Mouse (Mus musculus): ENCODE measurements around the gene Pde7b. TPM values are rescaled to one million over a fixed set of nuclear protein-coding genes. Genes with fewer than 3 reads are reported as not detected.

Gene Pde7b
- polyA plus RNA-seq, 1 experiment from 2014 or later: 2.3 TPM

DNA sequence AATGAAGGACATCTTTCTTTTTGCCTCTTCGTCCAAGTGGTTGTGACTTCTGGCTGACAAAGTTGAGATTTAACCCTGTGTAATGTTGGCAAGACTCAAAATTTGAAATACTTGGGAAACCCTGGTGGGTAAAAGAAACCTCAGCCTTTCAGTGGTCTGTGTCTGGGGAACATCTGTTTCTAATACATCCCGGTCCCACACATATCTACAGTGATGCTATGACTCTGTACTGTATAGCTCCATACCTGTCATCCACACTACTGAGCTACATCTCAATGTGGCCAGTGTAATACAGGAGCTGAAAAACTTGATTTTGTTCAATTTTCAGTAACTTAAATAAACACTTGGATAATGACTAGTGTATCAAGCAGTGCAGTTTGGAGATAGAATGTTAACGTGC lies 216.4 kb downstream of the Pde7b start:
- Histone ChIP-seq H3K9ac (ENCODE audit: low read depth, low read length) (no peak overlapping the region), H3K4me2 (ENCODE audit: low read length) (no peak overlapping the region), H3K27ac (ENCODE audit: low read length) (no peak overlapping the region), H3K36me3 (ENCODE audit: control insufficient read depth, insufficient read depth, low read length) (no peaks in the 10 kb centered on the region), H3K4me1 (ENCODE audit: control insufficient read depth, insufficient read depth, low read length) (no peaks in the 10 kb centered on the region), H3K27me3 (ENCODE audit: control insufficient read depth, insufficient read depth, low read depth, low read length) (no peaks in the 10 kb centered on the region), H3K9me3 (replicated peaks; ENCODE audit: control insufficient read depth, low read length, poor library complexity, severe bottlenecking) (no peaks in the 10 kb centered on the region), H3K4me3 (ENCODE audit: low read depth, low read length) (no peak overlapping the region)
- no peak for ATAC-seq
- WGBS: 92% methylated on average over 3 of the region's 3 CpGs

DNA sequence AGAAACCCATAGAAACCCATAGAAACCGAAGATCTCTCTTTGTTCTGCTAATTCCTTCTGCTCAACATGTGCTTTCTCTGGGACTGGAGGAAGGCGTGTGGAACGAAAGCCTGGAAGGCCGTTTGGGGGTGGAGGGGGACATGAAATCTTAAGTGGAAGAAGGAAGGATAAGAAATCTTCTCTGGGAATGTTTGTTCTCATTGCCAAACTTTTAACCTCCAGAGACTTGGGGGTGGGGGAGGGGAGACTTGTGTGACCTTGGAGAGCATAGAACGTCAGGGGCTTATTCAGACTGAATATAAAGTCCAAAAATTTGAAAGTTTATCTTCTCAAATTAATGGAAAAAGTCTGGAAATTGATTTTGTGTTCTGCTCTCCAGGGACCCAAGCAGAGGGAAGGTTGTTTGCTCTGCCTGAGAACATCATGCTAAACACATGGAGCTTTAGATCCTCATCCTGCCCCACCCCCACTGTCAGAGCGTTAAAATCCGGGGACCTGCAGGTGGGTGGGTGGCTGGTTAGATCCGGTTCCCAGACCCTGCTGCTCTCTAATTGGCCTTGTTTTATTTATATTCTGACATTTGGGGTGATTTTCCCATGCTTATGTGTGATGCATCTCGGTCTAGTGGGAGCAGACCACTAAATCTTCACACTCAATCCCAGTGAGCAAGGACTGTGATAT lies 217.0 kb downstream of the Pde7b start:
- Histone ChIP-seq H3K4me3 (ENCODE audit: low read depth, low read length) (no peak overlapping the region), H3K4me2 (ENCODE audit: low read length) (no peak overlapping the region), H3K9ac (ENCODE audit: low read depth, low read length) (no peak overlapping the region), H3K36me3 (ENCODE audit: control insufficient read depth, insufficient read depth, low read length) (no peaks in the 10 kb centered on the region), H3K27ac (ENCODE audit: low read length) (no peak overlapping the region), H3K4me1 (ENCODE audit: control insufficient read depth, insufficient read depth, low read length) (no peaks in the 10 kb centered on the region), H3K27me3 (ENCODE audit: control insufficient read depth, insufficient read depth, low read depth, low read length) (no peaks in the 10 kb centered on the region), H3K9me3 (replicated peaks; ENCODE audit: control insufficient read depth, low read length, poor library complexity, severe bottlenecking) (no peaks in the 10 kb centered on the region)
- 78% methylated on average over 9 of the region's 9 CpGs for WGBS
- no peak for ATAC-seq

DNA sequence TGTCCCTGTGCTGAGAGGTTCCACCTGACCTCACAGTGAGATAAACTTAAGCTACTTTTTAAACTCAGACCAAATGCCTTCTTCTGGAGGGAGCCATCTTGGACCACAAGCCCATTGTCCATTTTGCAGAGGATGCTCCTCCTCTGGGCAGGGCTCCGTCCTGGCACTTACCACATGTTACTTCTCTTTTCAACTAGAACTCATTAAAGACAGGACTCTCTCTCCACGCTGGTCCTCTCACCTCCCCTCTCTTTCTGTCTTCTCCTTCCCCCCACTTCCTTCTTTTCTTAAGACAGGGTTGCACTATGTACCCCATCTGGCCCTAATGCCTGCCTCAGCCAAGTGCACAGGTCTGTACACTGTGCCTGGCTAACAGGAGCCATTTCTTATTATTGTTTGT lies 217.8 kb downstream of the Pde7b start:
- H3K36me3 ChIP-seq (ENCODE audit: control insufficient read depth, insufficient read depth, low read length): no peaks in the 10 kb centered on the region
- 86% methylated on average over 2 of the region's 2 CpGs for WGBS
- H3K9me3 ChIP-seq (replicated peaks; ENCODE audit: control insufficient read depth, low read length, poor library complexity, severe bottlenecking): no peaks in the 10 kb centered on the region
- no peaks in the 10 kb centered on the region for H3K4me1 ChIP-seq (ENCODE audit: control insufficient read depth, insufficient read depth, low read length)
- ATAC-seq: no peak
- no peak overlapping the region for H3K9ac ChIP-seq (ENCODE audit: low read depth, low read length)
- H3K27me3 ChIP-seq (ENCODE audit: control insufficient read depth, insufficient read depth, low read depth, low read length): no peaks in the 10 kb centered on the region
- no peak overlapping the region for H3K4me3 ChIP-seq (ENCODE audit: low read depth, low read length)
- no peak overlapping the region for H3K27ac ChIP-seq (ENCODE audit: low read length)
- H3K4me2 ChIP-seq (ENCODE audit: low read length): no peak overlapping the region

DNA sequence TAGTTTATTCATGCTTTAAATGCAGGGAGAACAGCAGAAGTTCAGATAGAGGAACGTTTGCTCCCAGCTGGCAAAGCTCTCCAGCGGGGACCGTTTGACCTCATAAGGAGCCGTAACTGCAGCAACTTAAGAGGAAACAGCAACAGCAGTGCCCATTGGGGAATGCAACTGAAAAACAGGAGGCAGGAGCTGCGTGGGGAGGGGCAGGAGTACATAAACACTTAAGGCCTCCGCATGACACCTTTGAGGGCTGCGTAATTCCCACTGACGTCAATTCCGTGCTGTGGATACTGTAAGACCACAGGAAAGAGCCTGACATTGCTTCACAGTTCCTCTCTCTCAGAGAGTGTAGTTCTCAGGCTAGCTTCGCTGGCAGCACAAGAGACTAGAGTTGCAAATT lies 219.4 kb downstream of the Pde7b start:
- no peak overlapping the region for H3K4me2 ChIP-seq (ENCODE audit: low read length)
- H3K4me3 ChIP-seq (ENCODE audit: low read depth, low read length): no peak overlapping the region
- H3K9ac ChIP-seq (ENCODE audit: low read depth, low read length): no peak overlapping the region
- H3K27ac ChIP-seq (ENCODE audit: low read length): no peak overlapping the region
- H3K9me3 ChIP-seq (replicated peaks; ENCODE audit: control insufficient read depth, low read length, poor library complexity, severe bottlenecking): no peaks in the 10 kb centered on the region
- H3K27me3 ChIP-seq (ENCODE audit: control insufficient read depth, insufficient read depth, low read depth, low read length): no peaks in the 10 kb centered on the region
- H3K4me1 ChIP-seq (ENCODE audit: control insufficient read depth, insufficient read depth, low read length): no peaks in the 10 kb centered on the region
- ATAC-seq: no peak
- no peaks in the 10 kb centered on the region for H3K36me3 ChIP-seq (ENCODE audit: control insufficient read depth, insufficient read depth, low read length)
- WGBS: 78% methylated on average over 10 of the region's 10 CpGs

DNA sequence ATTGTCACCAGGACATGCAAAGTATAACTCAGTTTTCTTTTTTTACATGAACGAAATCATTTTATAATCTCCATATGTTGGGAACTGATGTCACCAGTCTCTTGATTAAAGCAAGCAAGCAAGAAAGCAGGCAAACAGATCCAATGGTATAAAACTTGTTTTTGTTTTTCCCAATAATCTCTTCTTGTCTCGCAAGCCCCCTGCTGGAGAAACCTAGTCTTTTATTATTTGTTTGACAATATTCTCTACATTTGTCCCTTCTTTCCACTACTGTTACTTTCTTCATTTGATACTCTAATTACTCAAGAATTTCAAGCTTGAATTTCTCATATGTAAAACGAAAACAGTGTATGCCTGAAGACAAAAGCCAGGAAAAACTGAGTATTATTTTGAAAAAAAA lies 220.1 kb downstream of the Pde7b start:
- no peak overlapping the region for H3K4me3 ChIP-seq (ENCODE audit: low read depth, low read length)
- H3K27me3 ChIP-seq (ENCODE audit: control insufficient read depth, insufficient read depth, low read depth, low read length): no peaks in the 10 kb centered on the region
- ATAC-seq: no peak
- H3K9ac ChIP-seq (ENCODE audit: low read depth, low read length): no peak overlapping the region
- H3K4me1 ChIP-seq (ENCODE audit: control insufficient read depth, insufficient read depth, low read length): no peaks in the 10 kb centered on the region
- H3K9me3 ChIP-seq (replicated peaks; ENCODE audit: control insufficient read depth, low read length, poor library complexity, severe bottlenecking): no peaks in the 10 kb centered on the region
- H3K36me3 ChIP-seq (ENCODE audit: control insufficient read depth, insufficient read depth, low read length): no peaks in the 10 kb centered on the region
- H3K4me2 ChIP-seq (ENCODE audit: low read length): no peak overlapping the region
- H3K27ac ChIP-seq (ENCODE audit: low read length): no peak overlapping the region
- 88% methylated on average over 3 of the region's 3 CpGs for WGBS

DNA sequence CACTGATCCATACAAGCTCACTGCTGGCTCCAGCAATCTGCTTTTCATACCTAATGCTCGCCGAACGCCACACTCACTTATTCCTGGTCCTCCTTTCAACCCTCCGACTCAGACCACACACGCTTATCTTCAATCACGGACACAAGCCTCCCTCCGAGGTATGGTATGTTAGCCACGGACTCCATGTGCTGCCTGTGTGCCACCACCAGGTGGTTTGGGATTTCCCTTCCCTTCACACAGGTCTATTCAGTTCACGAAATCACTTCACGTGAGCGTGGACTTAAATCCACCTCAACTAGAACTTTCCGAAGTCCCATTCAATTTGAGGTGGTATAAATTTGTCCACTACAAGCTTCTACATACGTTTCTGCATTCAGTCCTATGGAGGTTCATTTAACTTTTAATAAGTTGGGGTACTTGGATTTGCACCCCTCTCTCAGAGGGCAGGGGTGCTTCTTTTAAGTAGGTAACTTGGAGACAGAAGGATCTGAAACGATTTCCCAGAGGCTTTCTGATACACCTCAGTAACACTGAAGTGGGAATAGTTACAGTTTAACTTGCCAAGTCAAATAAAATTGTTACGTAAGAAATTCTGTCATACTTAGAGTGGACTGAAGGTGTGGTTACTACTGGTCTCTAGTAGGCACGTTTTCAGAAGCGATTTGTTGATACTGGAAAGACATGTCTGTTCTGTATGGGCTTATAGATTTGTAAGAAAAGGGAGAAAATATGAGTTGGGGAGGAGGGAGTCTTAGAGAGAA lies 221.4 kb downstream of the Pde7b start:
- no peak for ATAC-seq
- Histone ChIP-seq H3K4me3 (ENCODE audit: low read depth, low read length) (no peak overlapping the region), H3K4me1 (ENCODE audit: control insufficient read depth, insufficient read depth, low read length) (no peaks in the 10 kb centered on the region), H3K9ac (ENCODE audit: low read depth, low read length) (no peak overlapping the region), H3K36me3 (ENCODE audit: control insufficient read depth, insufficient read depth, low read length) (no peaks in the 10 kb centered on the region), H3K27me3 (ENCODE audit: control insufficient read depth, insufficient read depth, low read depth, low read length) (no peaks in the 10 kb centered on the region), H3K9me3 (replicated peaks; ENCODE audit: control insufficient read depth, low read length, poor library complexity, severe bottlenecking) (no peaks in the 10 kb centered on the region), H3K4me2 (ENCODE audit: low read length) (no peak overlapping the region), H3K27ac (ENCODE audit: low read length) (no peak overlapping the region)
- 95% methylated on average over 17 of the region's 17 CpGs for WGBS

DNA sequence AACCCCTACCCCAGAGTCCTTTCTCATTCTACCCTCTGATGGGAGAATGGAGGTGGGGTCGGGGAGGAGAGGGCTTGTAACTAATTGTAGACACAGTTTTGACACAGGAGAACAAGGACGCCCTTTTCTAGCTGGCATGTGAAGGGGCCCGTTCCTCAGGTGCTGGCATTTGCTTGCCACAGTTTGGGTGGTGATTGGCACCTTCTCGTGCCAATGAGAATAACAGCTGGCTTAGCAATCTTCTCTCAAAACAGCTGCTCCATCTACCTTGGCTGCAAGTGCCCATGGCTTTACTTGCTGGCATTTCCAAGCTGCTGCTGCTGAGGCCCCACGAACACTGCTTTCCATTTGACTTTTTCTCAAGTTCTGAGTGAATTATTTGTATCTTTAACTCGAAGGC lies 223.7 kb downstream of the Pde7b start:
- Histone ChIP-seq H3K9ac (ENCODE audit: low read depth, low read length) (no peak overlapping the region), H3K27ac (ENCODE audit: low read length) (no peak overlapping the region), H3K4me3 (ENCODE audit: low read depth, low read length) (no peak overlapping the region), H3K9me3 (replicated peaks; ENCODE audit: control insufficient read depth, low read length, poor library complexity, severe bottlenecking) (no peaks in the 10 kb centered on the region), H3K4me1 (ENCODE audit: control insufficient read depth, insufficient read depth, low read length) (no peaks in the 10 kb centered on the region), H3K27me3 (ENCODE audit: control insufficient read depth, insufficient read depth, low read depth, low read length) (no peaks in the 10 kb centered on the region), H3K36me3 (ENCODE audit: control insufficient read depth, insufficient read depth, low read length) (no peaks in the 10 kb centered on the region), H3K4me2 (ENCODE audit: low read length) (no peak overlapping the region)
- ATAC-seq: no peak
- 87% methylated on average over 6 of the region's 6 CpGs for WGBS

DNA sequence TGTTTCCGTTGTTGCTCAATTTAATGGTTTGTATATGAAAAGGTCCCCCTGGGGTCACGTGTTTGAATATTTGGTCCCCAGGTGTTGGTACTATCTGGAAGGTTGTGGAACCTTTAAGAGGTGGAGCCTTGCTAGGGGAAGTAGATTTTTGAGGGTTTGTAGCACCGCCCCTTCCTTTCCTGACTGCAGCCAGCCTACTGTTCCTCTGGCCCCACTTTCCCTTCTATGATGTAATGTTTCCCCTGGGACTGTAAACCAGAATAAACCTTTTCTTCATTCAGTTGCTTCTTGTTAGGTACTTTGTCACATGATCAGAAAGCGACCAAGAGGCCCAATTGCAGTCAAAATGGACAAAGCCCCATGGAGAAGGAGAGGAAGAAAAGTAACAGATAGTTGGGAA lies 229.8 kb downstream of the Pde7b start:
- Histone ChIP-seq H3K36me3 (ENCODE audit: control insufficient read depth, insufficient read depth, low read length) (no peaks in the 10 kb centered on the region), H3K9ac (ENCODE audit: low read depth, low read length) (no peak overlapping the region), H3K4me3 (ENCODE audit: low read depth, low read length) (no peak overlapping the region), H3K9me3 (replicated peaks; ENCODE audit: control insufficient read depth, low read length, poor library complexity, severe bottlenecking) (no peaks in the 10 kb centered on the region), H3K4me2 (ENCODE audit: low read length) (no peak overlapping the region), H3K4me1 (ENCODE audit: control insufficient read depth, insufficient read depth, low read length) (peaks cover 5% of the 10 kb centered on the region), H3K27ac (ENCODE audit: low read length) (no peak overlapping the region), H3K27me3 (ENCODE audit: control insufficient read depth, insufficient read depth, low read depth, low read length) (no peaks in the 10 kb centered on the region)
- ATAC-seq: no peak
- 92% methylated on average over 4 of the region's 4 CpGs for WGBS

DNA sequence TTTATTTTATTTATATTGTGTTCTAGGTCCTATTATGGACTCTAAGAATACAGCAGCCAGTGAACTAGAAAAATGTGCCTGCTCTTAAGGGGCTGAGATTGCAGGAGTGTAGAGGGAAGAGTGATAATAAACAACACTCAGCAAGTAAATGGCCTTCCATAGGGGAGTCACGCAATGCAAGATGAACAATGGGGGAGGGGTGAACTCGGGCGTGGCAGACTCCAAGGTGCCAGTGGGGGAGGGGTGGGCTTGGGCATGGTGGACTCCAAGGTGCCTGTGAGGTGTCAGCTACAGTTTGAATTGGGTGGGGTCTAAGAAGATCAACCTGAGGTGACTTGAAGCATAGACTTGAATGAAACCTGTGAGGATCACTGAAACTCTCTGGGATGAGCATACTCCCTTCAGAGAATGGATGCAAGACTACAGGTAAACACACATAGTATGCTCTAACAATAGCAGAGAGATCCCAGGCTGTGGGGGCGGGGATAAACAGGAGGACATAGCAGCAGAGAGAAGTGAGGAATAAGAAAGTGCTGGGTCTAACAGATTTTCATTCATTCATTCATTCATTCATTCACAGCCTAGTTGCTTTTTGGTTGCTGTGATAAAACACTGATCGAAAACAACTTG lies 230.9 kb downstream of the Pde7b start:
- Histone ChIP-seq H3K36me3 (ENCODE audit: control insufficient read depth, insufficient read depth, low read length) (no peaks in the 10 kb centered on the region), H3K4me2 (ENCODE audit: low read length) (no peak overlapping the region), H3K27me3 (ENCODE audit: control insufficient read depth, insufficient read depth, low read depth, low read length) (no peaks in the 10 kb centered on the region), H3K9ac (ENCODE audit: low read depth, low read length) (no peak overlapping the region), H3K4me3 (ENCODE audit: low read depth, low read length) (no peak overlapping the region), H3K9me3 (replicated peaks; ENCODE audit: control insufficient read depth, low read length, poor library complexity, severe bottlenecking) (no peaks in the 10 kb centered on the region), H3K27ac (ENCODE audit: low read length) (no peak overlapping the region), H3K4me1 (ENCODE audit: control insufficient read depth, insufficient read depth, low read length) (peaks cover 5% of the 10 kb centered on the region)
- WGBS: 86% methylated on average over 5 of the region's 5 CpGs
- ATAC-seq: no peak

Measured in midbrain, embryonic 16.5 days (tissue).